In the genomic region with DNA sequence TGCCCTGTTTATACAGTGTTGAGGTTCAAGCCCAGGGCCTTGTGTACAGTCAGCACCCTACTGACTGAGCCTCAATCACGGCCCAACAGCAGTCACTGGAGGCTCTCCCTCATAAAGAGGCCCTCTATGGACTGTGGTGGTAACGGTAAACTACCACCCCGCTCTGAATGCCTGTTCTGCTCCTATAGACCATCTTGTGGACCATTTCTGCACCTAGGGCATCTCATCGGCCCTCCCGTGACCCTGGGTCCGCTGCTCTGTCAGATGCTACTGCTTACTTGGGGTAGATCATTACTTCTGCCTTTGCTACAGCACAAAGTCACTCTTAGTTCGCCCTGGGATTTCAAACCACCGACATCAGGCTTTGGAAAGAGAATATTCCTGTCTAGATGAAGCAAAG, we compare ENCODE assay signal across 28 mouse cellular contexts.
"Had no signal": no experiment of that assay in that cellular context is flagged by ENCODE, and none has a peak within 500 bp of the region (broad histone marks: within the 10 kb centered on the region; RNA-seq: fewer than 3 reads in every experiment).

No protein-coding gene starts in this region.

- H3K27me3 ChIP-seq: heart, embryonic 12.5 days; heart, embryonic 13.5 days; heart, embryonic 15.5 days; hindbrain, embryonic 12.5 days; hindbrain, embryonic 13.5 days; hindbrain, embryonic 15.5 days; intestine, embryonic 15.5 days; kidney, embryonic 15.5 days had no signal

- H3K9me3 ChIP-seq: heart, embryonic 12.5 days; heart, embryonic 13.5 days; heart, embryonic 15.5 days; hindbrain, embryonic 10.5 days; hindbrain, embryonic 12.5 days; hindbrain, embryonic 13.5 days; hindbrain, embryonic 15.5 days; intestine, embryonic 15.5 days; kidney, embryonic 15.5 days had no signal

- DNase-seq: heart, postnatal 10 days; heart, postnatal 36 days; kidney, adult 11 months; kidney, adult 18-20 months; kidney, adult 2 months; kidney, adult 8-10 months; kidney, adult 9 months; kidney, postnatal 10 days; kidney, postnatal 14 days; kidney, postnatal 25 days; kidney, postnatal 36 days; kidney, postnatal 4 days; layer of hippocampus, adult 9-11 months; layer of hippocampus, postnatal 36 days had no signal

- H3K4me1 ChIP-seq: heart, embryonic 12.5 days; heart, embryonic 13.5 days; heart, embryonic 15.5 days; hindbrain, embryonic 10.5 days; hindbrain, embryonic 12.5 days; hindbrain, embryonic 13.5 days; intestine, embryonic 15.5 days had no signal

- H3K36me3 ChIP-seq: heart, embryonic 12.5 days; heart, embryonic 13.5 days; heart, embryonic 15.5 days; hindbrain, embryonic 10.5 days; hindbrain, embryonic 12.5 days; hindbrain, embryonic 13.5 days; hindbrain, embryonic 15.5 days; intestine, embryonic 15.5 days; kidney, embryonic 15.5 days had no signal

- H3K4me3 ChIP-seq: heart, embryonic 12.5 days; heart, embryonic 13.5 days; heart, embryonic 15.5 days; hindbrain, embryonic 10.5 days; hindbrain, embryonic 12.5 days; hindbrain, embryonic 13.5 days; hindbrain, embryonic 15.5 days; intestine, embryonic 15.5 days; kidney, embryonic 15.5 days; layer of hippocampus, adult 2 months; left cerebral cortex, adult 2 months had no signal

- H3K27ac ChIP-seq: heart, embryonic 13.5 days; heart, embryonic 15.5 days; hindbrain, embryonic 10.5 days; hindbrain, embryonic 12.5 days; hindbrain, embryonic 13.5 days; hindbrain, embryonic 14.5 days; hindbrain, embryonic 15.5 days; hindbrain, postnatal 0 days; intestine, embryonic 15.5 days; kidney, embryonic 15.5 days; kidney, postnatal 0 days; layer of hippocampus, adult 2 months; left cerebral cortex, adult 2 months had no signal
